Mouse (Mus musculus) embryonic facial prominence, embryonic 10.5 days (tissue): Measurements from ENCODE around the gene Prnp. TPM values are rescaled to one million over a fixed set of nuclear protein-coding genes. Genes with fewer than 3 reads are reported as not detected.

Source experiments
- polyA plus RNA-seq: library from polyadenylated mRNA; unstranded; fragments of >200 nt; fragmentation: Nextera tagmentation; extraction: Ambion mirVana; gene quantifications from 2 replicates; pipeline ENCODE4 v1.2.1, GENCODE M21; 2016

Gene Prnp
- polyA plus RNA-seq, 1 experiment from 2014 or later: 21.7 TPM

Other genes with a start within 250 kb of the Prnp start
- gene Erv3, start 50.2 kb upstream of the Prnp start, polyA plus RNA-seq: not detected in 2 replicates
- not detected in 2 replicates for gene Prn, start within 50 bp of the Prnp start, polyA plus RNA-seq
- gene Prnd, start 40.9 kb downstream of the Prnp start, polyA plus RNA-seq: 6.6 and 10.0 TPM in 2 replicates
- 10.6 and 14.2 TPM in 2 replicates for gene Rassf2, start 120.3 kb downstream of the Prnp start, polyA plus RNA-seq
- 8.8 and 8.9 TPM in 2 replicates for gene Slc23a2, start 235.2 kb downstream of the Prnp start, polyA plus RNA-seq